Mouse (Mus musculus): ENCODE results near the gene Synj1. TPM values are rescaled to one million over a fixed set of nuclear protein-coding genes. Genes with fewer than 3 reads are reported as not detected.

Gene Synj1
- polyA plus RNA-seq, 1 experiment from 2014 or later: 72.0 TPM

GRCm38 (mm10) chr16:91019476-91019875, 8.4 kb upstream of the Synj1 start:
- no peak for ATAC-seq (ENCODE audit: low read depth)
- WGBS: 93% methylated on average over 4 of the region's 4 CpGs
- H3K36me3 ChIP-seq (ENCODE audit: control insufficient read depth, insufficient read depth, low read length): peaks cover 62% of the 10 kb centered on the region
- H3K4me2 ChIP-seq (ENCODE audit: low read depth, low read length): no peak overlapping the region
- H3K9me3 ChIP-seq (ENCODE audit: control insufficient read depth, low read length): no peaks in the 10 kb centered on the region
- no peak overlapping the region for H3K27ac ChIP-seq (ENCODE audit: low read depth, low read length)
- H3K4me1 ChIP-seq (ENCODE audit: control insufficient read depth, insufficient read depth, low read length): no peaks in the 10 kb centered on the region
- H3K27me3 ChIP-seq (ENCODE audit: control insufficient read depth, insufficient read depth, low read length): no peaks in the 10 kb centered on the region
- H3K9ac ChIP-seq (replicated peaks; ENCODE audit: low read depth, low read length): no peak overlapping the region
- H3K4me3 ChIP-seq (ENCODE audit: low read depth, low read length): no peak overlapping the region

GRCm38 (mm10) chr16:91015761-91016160, 4.7 kb upstream of the Synj1 start:
- H3K27me3 ChIP-seq (ENCODE audit: control insufficient read depth, insufficient read depth, low read length): no peaks in the 10 kb centered on the region
- 84% methylated on average over 4 of the region's 4 CpGs for WGBS
- H3K36me3 ChIP-seq (ENCODE audit: control insufficient read depth, insufficient read depth, low read length): peaks cover 40% of the 10 kb centered on the region
- 0 out of 2 replicates have a peak, but pooled peaks cover 3% of the 10 kb centered on the region for H3K4me1 ChIP-seq (ENCODE audit: control insufficient read depth, insufficient read depth, low read length)
- ATAC-seq (ENCODE audit: low read depth): no peak
- H3K4me3 ChIP-seq (ENCODE audit: low read depth, low read length): no peak overlapping the region
- H3K27ac ChIP-seq (ENCODE audit: low read depth, low read length): no peak overlapping the region
- H3K4me2 ChIP-seq (ENCODE audit: low read depth, low read length): no peak overlapping the region
- H3K9me3 ChIP-seq (ENCODE audit: control insufficient read depth, low read length): no peaks in the 10 kb centered on the region
- no peak overlapping the region for H3K9ac ChIP-seq (replicated peaks; ENCODE audit: low read depth, low read length)

- no peak for ATAC-seq (ENCODE audit: low read depth)
Measured at GRCm38 (mm10) chr16:91011847-91012246, 739 bp upstream of the Synj1 start.

GRCm38 (mm10) chr16:91010581-91011020, 507 bp downstream of the Synj1 start:
- H3K4me2 ChIP-seq (ENCODE audit: low read depth, low read length): peak overlapping the region; percentile 81
- peaks cover 8% of the 10 kb centered on the region; the same call in 1 of the 2 replicates for H3K36me3 ChIP-seq (ENCODE audit: control insufficient read depth, insufficient read depth, low read length)
- H3K4me1 ChIP-seq (ENCODE audit: control insufficient read depth, insufficient read depth, low read length): peaks cover 10% of the 10 kb centered on the region; the same call in 1 of the 2 replicates
- H3K27me3 ChIP-seq (ENCODE audit: control insufficient read depth, insufficient read depth, low read length): no peaks in the 10 kb centered on the region
- H3K9me3 ChIP-seq (ENCODE audit: control insufficient read depth, low read length): no peaks in the 10 kb centered on the region
- 0% methylated on average over 31 of the region's 42 CpGs for WGBS
- H3K9ac ChIP-seq (replicated peaks; ENCODE audit: low read depth, low read length): peak overlapping the region; percentile 92
- ATAC-seq (ENCODE audit: low read depth): peak; percentile 80
- H3K4me3 ChIP-seq (ENCODE audit: low read depth, low read length): peak overlapping the region; percentile 85
- peak overlapping the region; percentile 93 for H3K27ac ChIP-seq (ENCODE audit: low read depth, low read length)

More at GRCm38 (mm10) chr16:91011847-91012246, 739 bp upstream of the Synj1 start:
- WGBS: 44% methylated on average over 3 of the region's 3 CpGs
- Histone ChIP-seq H3K4me2 (ENCODE audit: low read depth, low read length) (peak overlapping the region; percentile 81), H3K9ac (replicated peaks; ENCODE audit: low read depth, low read length) (peak overlapping the region; percentile 92; the same call in 1 of the 2 replicates), H3K36me3 (ENCODE audit: control insufficient read depth, insufficient read depth, low read length) (peaks cover 16% of the 10 kb centered on the region), H3K4me3 (ENCODE audit: low read depth, low read length) (peak overlapping the region; percentile 85), H3K4me1 (ENCODE audit: control insufficient read depth, insufficient read depth, low read length) (peaks cover 10% of the 10 kb centered on the region; the same call in 1 of the 2 replicates), H3K9me3 (ENCODE audit: control insufficient read depth, low read length) (no peaks in the 10 kb centered on the region), H3K27ac (ENCODE audit: low read depth, low read length) (peak overlapping the region; percentile 93), H3K27me3 (ENCODE audit: control insufficient read depth, insufficient read depth, low read length) (no peaks in the 10 kb centered on the region)

DNA sequence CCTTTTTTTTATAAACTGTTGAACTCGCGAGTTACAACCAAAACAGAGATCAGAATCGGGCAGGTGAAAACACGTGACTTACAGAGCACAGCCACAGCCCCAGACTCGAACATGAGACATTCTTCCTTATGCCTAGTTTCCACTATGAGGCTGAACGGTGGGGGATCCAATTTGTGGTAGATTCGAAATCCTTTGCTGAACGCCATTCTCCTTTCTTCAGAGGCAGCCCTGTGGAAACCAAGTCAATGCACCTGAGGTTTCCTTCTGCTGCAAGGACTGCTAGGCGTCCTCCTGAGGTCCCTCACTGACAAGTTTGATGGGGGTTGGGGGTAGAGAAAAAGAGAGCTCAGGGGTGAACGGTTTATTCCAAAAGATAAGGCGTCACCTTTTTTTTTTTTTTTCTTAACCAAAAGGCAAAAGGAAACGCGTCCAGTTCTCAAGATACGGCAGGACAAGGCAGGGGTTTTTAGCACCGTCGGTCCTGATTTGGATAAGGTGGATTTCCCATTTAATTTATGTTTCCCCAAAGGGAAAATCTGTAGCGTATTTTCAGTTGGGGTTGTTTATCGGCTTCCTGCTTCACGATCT, 1.1 kb downstream of the Synj1 start:
- H3K4me1 ChIP-seq (ENCODE audit: control insufficient read depth, insufficient read depth, low read length): peaks cover 10% of the 10 kb centered on the region; the same call in 1 of the 2 replicates
- ATAC-seq (ENCODE audit: low read depth): no peak

DNA sequence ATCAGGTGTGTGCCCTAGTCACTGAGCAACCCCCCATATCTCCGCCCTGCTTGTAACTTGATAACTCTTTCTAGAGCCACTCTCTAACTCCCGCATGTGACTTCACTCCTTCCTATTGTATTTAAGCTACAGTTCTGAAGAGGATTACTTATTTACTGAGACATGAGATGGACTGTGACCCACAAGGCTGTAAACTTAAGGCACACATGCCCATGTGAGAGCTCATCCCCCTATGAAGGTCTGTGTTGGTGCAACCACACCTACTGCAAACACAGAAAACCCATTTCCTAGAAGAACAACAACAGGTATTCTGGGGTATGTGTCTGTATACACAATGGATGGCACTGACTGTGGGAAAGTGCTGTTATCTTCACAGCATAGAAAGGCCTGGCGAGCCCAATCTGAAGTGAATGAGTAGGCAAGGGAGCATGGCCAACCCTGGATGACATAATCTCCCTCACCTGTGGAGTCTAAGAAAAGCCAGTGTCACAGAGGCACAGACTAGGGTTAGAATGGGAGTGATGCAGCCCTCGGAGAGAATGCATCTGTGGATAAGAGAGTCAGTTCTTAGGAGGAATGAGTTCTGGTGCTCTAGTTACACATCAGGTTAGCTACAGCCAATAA, 6.1 kb downstream of the Synj1 start:
- H3K4me1 ChIP-seq (ENCODE audit: control insufficient read depth, insufficient read depth, low read length): peaks cover 7% of the 10 kb centered on the region; the same call in 1 of the 2 replicates
- no peak overlapping the region for H3K27ac ChIP-seq (ENCODE audit: low read depth, low read length)
- ATAC-seq (ENCODE audit: low read depth): no peak
- 87% methylated on average over 4 of the region's 4 CpGs for WGBS
- H3K9ac ChIP-seq (replicated peaks; ENCODE audit: low read depth, low read length): no peak overlapping the region
- H3K27me3 ChIP-seq (ENCODE audit: control insufficient read depth, insufficient read depth, low read length): no peaks in the 10 kb centered on the region
- H3K9me3 ChIP-seq (ENCODE audit: control insufficient read depth, low read length): no peaks in the 10 kb centered on the region
- H3K4me2 ChIP-seq (ENCODE audit: low read depth, low read length): no peak overlapping the region
- H3K36me3 ChIP-seq (ENCODE audit: control insufficient read depth, insufficient read depth, low read length): no peaks in the 10 kb centered on the region
- H3K4me3 ChIP-seq (ENCODE audit: low read depth, low read length): no peak overlapping the region

More for the DNA sequence above, 1.1 kb downstream of the Synj1 start:
- Histone ChIP-seq H3K36me3 (ENCODE audit: control insufficient read depth, insufficient read depth, low read length) (peaks cover 6% of the 10 kb centered on the region; the same call in 1 of the 2 replicates), H3K9ac (replicated peaks; ENCODE audit: low read depth, low read length) (peak overlapping the region; percentile 92), H3K4me2 (ENCODE audit: low read depth, low read length) (peak overlapping the region; percentile 81), H3K27me3 (ENCODE audit: control insufficient read depth, insufficient read depth, low read length) (no peaks in the 10 kb centered on the region), H3K9me3 (ENCODE audit: control insufficient read depth, low read length) (no peaks in the 10 kb centered on the region), H3K4me3 (ENCODE audit: low read depth, low read length) (peak overlapping the region; percentile 85), H3K27ac (ENCODE audit: low read depth, low read length) (peak overlapping the region; percentile 93)
- WGBS: 2% methylated on average over 19 of the region's 19 CpGs

- no peak overlapping the region for H3K9ac ChIP-seq (replicated peaks; ENCODE audit: low read depth, low read length)
- H3K36me3 ChIP-seq (ENCODE audit: control insufficient read depth, insufficient read depth, low read length): no peaks in the 10 kb centered on the region
- WGBS: 86% methylated on average over 2 of the region's 2 CpGs
- no peak overlapping the region for H3K27ac ChIP-seq (ENCODE audit: low read depth, low read length)
- no peaks in the 10 kb centered on the region for H3K4me1 ChIP-seq (ENCODE audit: control insufficient read depth, insufficient read depth, low read length)
- H3K4me2 ChIP-seq (ENCODE audit: low read depth, low read length): no peak overlapping the region
- no peaks in the 10 kb centered on the region for H3K9me3 ChIP-seq (ENCODE audit: control insufficient read depth, low read length)
- no peak for ATAC-seq (ENCODE audit: low read depth)
- H3K4me3 ChIP-seq (ENCODE audit: low read depth, low read length): no peak overlapping the region
- H3K27me3 ChIP-seq (ENCODE audit: control insufficient read depth, insufficient read depth, low read length): no peaks in the 10 kb centered on the region
Measured at GRCm38 (mm10) chr16:91001098-91001497, 10.0 kb downstream of the Synj1 start.

GRCm38 (mm10) chr16:90999827-91000226, 11.3 kb downstream of the Synj1 start:
- Histone ChIP-seq H3K4me2 (ENCODE audit: low read depth, low read length) (no peak overlapping the region), H3K27ac (ENCODE audit: low read depth, low read length) (no peak overlapping the region), H3K36me3 (ENCODE audit: control insufficient read depth, insufficient read depth, low read length) (no peaks in the 10 kb centered on the region), H3K27me3 (ENCODE audit: control insufficient read depth, insufficient read depth, low read length) (no peaks in the 10 kb centered on the region), H3K4me3 (ENCODE audit: low read depth, low read length) (no peak overlapping the region), H3K9ac (replicated peaks; ENCODE audit: low read depth, low read length) (no peak overlapping the region), H3K4me1 (ENCODE audit: control insufficient read depth, insufficient read depth, low read length) (no peaks in the 10 kb centered on the region), H3K9me3 (ENCODE audit: control insufficient read depth, low read length) (no peaks in the 10 kb centered on the region)
- WGBS: 40% methylated on average over 4 of the region's 4 CpGs
- no peak for ATAC-seq (ENCODE audit: low read depth)

DNA sequence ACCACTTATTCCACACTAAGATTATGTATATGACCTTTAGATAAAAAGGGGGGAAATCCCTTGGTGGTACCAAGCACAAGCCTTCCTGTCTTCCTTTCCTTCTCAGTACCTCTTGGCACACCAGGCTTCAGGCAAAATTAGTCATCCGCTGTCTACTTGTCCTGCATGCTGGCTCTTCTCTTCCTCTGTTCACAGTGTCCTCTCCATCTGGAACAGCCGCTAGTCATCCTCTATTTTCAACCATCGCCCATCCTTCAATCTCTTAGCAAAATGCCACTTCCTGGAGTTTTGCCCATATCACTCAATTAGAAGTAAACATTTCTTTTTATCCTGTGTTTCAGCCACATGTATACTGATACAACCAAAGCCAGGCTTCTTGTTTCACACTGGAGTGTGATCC, 13.3 kb downstream of the Synj1 start:
- Histone ChIP-seq H3K27me3 (ENCODE audit: control insufficient read depth, insufficient read depth, low read length) (no peaks in the 10 kb centered on the region), H3K9ac (replicated peaks; ENCODE audit: low read depth, low read length) (no peak overlapping the region), H3K4me2 (ENCODE audit: low read depth, low read length) (no peak overlapping the region), H3K36me3 (ENCODE audit: control insufficient read depth, insufficient read depth, low read length) (no peaks in the 10 kb centered on the region), H3K4me3 (ENCODE audit: low read depth, low read length) (no peak overlapping the region), H3K9me3 (ENCODE audit: control insufficient read depth, low read length) (no peaks in the 10 kb centered on the region), H3K27ac (ENCODE audit: low read depth, low read length) (no peak overlapping the region), H3K4me1 (ENCODE audit: control insufficient read depth, insufficient read depth, low read length) (no peaks in the 10 kb centered on the region)
- WGBS: 90% methylated on average over 3 of the region's 3 CpGs
- no peak for ATAC-seq (ENCODE audit: low read depth)
